Mouse (Mus musculus) layer of hippocampus, postnatal 36 days (tissue): ENCODE data around the gene Lrch3. TPM values are rescaled to one million over a fixed set of nuclear protein-coding genes. Genes with fewer than 3 reads are reported as not detected.
A peak's percentile ranks its signal among the peaks of the same experiment; 100 is the strongest.
"Not testable (repeated sequence)": the region's sequence is repeated elsewhere in the genome, so short reads cannot be mapped to it uniquely, and the experiment has no call there.

Experiments
- DNase-seq, 2 experiments: peaks; one replicate each; pipeline ENCODE4 v3.0.0; 2022
- total RNA-seq, 2 experiments: library from RNA; stranded (reverse); gene quantifications; 2 replicates each; pipeline ENCODE4 v1.2.3; 2021

The Lrch3 gene
- total RNA-seq, 2 experiments from 2014 or later, result 43.8 to 47.4 TPM

DNA sequence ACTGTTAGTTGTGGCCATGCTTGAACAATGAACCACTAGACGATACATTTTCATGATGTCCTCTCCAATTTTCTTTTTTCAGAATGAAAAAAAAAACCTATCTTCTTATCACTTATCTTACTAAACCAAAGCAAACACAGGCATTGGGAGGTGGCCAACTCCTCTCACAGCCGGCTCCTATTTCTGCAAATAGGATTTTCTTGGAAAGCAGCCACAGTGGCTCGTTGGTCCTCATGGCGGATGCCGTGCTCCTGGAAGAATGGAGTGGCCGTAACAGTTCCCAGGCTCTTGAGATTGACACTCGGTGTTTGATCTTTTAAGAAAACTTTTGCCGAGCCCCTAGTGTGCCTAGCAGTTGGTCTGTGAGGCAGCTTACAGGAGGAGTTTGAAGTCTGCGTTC is 91.3 kb downstream of the Lrch3 start:
- DNase-seq, result no peak

DNA sequence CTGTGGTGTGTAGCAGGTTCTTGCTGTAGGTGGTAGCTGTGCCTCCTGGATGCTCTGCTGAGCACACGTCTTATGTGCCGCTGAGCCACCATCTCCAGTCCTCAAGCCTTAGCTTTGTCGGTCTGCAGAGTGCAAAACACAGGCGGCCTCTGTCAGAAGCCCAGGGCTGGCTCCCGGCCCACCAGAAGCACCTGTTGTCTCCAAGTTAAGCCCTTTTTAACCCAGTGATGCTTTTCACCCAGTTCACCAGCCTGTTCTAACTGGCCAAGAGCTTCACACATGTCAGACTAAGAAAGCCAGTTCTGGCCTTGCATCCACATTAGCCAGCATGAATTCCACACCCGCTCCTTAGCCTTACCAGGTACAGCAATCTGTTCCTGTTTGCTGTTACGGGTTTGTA is 93.0 kb downstream of the Lrch3 start:
- no peak for DNase-seq

DNA sequence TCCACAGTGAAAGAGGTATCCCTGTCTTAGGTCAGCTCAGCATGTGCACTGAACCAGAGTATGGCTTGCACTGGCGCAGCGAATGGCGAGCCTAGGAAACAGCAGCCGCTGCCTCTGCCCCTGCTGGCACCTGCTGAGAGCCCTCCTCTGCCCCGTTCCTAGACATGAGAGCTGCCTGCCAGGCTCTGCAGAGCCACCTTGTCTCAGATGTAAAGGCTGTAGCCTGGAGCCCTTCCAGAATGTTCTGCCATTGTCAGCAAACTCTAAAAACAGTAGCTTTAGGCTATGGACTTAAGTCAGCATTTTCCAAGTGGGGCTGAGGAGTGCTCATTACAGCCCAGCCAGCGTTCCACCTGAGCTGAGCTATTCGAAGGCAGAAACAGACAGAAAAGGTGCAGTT is 93.5 kb downstream of the Lrch3 start:
- DNase-seq, result no peak

DNA sequence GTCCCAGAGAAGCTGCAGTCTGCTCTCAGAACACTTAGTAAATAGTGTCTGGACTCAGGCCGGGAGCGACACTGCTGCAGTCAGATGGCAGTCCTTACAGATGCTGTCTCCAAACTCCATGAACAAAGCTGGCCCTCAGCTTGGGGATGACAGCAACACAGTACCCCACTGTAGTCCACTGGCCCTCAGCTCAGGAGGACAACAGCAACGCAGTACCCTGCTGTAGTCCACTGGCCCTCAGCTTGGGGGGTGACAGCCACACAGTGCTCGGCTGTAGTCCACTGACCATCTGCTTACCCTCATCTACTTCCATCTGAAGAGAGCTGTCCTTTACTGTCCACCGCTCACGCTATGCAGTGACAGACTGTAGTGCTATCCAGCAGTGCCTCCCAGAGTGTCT is 96.3 kb downstream of the Lrch3 start:
- no peak for DNase-seq

DNA sequence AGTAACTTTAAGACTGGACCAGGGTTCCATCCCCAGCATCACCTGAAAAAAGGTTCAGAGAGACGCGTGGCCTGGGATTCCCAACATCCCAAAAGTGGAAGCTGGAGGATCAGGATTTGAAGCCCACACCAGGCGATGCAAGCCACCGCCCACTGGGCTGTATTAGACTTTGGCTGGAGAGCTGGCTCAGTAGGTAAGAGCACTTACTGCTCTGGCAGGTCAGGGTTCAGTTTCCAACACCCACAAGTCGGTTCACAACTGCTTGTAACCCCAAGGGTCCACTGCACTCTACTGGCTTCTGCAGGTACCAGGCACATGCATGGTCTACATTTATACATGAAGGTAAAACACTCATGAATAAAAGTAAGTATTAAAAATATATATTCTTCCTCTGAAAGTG is 99.9 kb downstream of the Lrch3 start:
- no peak for DNase-seq

DNA sequence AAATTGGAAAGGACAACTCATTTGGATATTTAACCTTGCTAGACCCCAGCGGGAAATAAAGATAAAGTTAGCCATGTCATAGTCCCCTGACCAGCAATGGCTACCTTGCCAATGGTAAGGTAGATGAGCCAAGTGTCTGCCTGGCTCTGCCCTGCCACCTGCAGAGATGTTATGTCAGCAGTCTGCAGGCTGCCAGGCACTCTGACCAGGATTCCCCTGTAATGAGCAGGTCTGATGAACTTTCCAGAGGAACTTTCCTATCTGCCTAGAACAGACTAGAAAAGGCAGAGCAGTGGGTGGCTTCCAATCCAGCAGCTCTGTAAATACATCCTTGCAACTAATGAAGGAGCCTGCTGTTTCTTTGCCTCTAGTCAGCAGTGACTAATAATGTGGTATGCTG is 101.0 kb downstream of the Lrch3 start:
- DNase-seq, result no peak

DNA sequence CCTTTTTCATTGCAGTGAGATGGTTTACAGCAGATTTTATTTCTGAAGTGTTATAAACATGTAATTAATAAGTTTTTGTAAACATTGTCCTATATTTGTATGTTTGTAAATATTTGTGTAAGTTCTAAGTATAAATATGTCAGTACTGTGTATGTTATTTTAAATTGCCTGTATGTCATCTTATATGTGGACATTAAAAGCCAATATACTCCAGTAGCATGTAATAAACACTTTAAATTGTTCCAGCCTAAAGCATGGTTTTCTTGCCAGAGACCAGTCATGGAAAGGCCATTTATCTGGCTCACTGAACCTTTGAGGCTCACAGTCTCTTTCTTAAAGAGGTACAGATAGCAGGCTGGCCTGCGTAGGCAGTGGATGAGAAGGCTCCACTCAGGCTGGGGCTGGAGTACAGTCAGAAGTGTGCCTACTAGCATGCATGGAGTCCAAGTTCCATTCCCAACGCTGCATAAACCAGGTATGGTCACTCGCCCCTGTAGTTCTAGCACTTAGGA is 101.6 kb downstream of the Lrch3 start:
- no peak for DNase-seq

DNA sequence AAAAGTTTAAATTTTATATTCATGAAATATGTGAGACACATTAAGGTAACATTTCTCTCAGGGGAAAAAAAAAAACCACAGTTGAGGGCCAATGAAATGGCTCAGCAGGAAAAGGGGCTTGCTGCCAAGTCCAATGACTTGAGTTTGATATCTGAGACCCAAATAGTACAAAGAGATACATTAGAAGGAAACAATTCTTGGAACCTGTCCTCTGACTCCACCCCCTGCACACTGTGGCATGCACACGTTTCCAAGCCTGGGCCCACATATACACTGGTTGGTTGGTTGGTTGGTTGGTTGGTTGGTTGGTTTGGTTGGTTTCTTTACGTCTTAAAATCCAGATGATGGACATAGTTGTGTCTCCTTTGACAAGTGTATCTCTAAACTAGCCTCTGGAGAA is 102.1 kb downstream of the Lrch3 start:
- DNase-seq, result no peak

DNA sequence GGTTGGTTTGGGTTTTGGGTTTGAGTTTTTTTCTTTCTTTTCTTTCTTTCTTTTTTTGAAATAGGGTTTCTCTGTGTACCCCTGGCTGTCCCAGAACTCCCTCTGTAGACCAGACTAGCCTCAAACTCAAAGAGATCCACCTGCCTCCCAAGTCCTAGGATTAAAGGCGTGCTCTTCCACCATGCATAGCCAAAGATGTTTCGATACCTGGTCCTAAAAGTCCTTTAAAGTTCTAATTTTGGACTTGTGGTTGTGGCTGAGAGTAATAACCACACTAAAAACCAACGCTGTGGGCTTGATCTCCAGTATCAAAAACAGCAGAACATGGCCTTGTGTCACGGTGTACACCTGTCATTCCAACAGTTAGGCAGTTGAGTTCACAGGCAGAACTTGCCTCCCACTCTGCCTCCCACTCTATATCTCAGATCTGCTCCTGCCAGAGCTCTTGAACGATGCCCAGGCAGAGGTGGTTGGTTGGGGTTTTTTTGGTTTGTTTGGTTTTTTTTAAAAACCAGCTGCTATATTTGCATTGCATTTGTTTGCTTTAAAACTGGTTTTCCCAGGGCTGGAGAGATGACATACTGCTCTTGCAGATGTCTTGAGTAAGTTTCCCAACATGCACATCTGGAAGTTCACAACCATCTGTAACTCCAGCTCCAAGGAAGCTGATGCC is 103.9 kb downstream of the Lrch3 start:
- DNase-seq, result no peak

DNA sequence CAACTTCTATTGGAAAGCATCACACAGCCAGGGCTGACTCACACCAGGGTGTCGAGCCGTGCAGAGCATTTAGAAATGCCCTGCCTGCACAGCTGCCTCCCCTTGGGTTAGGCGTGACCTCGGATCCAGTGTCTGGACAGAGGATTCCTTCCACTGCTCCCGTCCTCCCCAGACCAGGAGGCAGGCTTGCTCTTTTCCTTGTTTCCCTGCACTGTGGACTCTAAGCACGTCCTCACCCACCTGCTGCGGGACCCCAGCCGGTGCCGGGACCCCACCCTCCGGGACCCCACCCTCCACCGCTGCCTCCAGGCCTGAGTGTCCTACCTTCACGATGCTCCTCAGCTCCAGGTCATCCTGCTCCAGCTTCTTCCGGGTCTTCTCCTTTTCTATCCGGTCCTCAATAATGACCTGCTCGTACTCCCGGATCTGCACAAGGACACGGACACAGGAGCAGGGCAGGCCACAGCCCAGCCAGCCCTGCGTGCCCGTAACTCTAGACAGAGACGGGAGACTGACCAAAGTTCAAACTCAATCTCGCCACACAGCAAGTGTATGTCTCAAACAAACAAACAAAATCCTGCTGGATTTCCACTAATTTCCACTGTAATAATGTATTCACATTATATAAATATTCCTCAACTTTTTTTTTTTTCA is 105.3 kb downstream of the Lrch3 start:
- DNase-seq, result no peak

DNA sequence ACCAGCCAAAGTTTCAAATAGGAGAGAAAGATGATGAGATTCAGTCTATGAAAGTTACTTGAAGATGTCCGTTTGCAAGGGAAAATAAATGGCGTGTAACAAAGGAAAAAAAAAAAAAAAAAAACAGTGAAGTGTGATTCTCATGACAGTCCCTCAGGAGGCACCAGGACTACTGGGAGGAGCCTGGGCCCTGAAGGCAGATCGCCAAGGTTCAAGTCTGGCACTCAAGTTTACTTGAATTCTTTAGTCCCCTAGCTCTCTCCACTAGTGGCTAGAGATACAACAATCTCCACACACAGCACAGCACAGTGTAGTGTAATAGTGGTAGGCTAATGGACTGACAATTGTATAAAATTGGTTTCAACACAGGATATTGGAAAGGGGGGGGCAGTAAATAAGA is 107.5 kb downstream of the Lrch3 start:
- no peak for DNase-seq

DNA sequence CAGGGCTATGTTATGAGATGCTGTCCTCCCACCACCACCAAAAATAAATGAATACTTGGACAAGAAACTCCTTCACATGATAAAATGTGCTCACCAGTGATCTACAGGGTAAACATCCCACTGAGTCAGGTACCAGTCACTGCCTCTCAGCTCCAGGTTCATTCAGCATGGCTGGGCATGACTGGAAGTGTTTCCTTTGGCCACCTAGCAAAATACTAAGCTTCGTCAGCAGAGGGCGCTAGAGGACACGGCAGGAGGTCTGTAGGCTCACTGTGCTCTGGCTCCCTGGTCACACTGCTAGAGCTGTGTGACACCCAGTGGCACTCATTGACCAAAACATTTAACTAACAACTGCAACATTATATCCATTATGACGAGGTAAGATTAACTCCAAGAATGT is 109.8 kb downstream of the Lrch3 start:
- peak; percentile 74 to 78 for DNase-seq

DNA sequence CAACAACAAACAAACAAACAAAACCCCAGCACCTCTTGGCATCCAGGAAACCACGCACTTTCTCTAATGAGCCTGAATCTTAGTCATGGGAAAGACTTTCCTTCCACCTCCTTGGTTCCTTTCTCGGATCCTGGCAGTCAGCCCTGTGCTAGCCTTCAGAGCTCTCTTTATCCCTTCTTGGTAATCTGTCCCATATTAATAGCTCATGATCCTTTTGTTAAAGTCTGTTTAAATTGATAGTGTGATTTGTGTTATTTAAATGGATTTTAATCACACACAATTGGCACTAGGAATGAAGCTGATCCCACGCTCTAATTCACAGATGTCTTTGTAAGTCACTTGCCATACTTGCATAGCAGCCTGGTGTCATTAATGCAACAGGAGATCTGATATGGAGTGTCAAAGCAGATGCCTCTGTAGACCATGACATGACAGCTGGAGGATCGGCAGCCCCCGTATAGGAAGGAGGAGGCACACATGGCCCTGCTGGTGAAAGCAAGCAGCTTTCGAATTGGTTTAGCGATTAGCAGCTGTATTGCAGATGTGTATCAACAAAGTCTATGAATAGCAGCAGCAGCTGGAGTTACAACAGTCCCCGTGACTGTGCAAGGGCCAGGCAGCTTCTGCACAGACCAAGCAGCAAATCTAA is 110.7 kb downstream of the Lrch3 start:
- DNase-seq, result peak; percentile 34 to 40

DNA sequence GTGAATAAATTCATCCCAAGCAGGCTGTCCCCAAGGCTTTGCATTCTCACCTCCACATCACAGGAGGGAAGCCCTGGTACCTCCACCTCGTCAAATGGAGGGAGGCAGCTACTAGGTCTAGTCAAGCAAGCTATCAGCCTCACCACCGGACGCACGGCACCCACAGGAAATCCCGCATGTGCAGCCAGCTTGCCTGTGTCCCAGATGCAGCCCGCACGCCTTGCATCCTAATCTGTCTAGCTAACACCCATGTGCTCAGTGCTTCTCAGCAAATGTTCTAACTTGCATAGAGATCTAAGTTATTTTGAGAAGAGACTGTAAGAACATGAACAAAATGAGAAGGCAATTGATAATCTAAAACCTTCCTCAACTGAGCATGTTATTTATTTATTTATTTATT is 112.5 kb downstream of the Lrch3 start:
- no peak for DNase-seq

DNA sequence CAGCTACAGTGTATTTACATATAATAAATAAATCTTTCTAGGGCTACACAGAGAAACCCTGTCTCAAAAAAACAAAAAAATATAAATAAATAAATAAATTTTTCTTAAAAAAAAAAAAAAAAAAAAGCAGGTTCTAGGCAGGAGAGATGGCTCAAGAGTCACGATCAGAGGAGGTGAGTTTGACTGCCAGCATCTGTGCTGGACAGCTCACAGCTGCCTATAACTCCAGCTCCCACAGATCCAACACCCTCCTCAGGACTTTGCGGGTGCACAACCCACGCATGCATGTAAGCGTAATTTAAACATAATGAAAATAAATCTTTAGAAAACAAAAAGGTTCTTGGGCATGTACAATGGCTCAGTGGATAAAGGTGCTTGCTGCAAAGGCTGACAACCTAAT is 122.1 kb downstream of the Lrch3 start:
- DNase-seq, result no peak

DNA sequence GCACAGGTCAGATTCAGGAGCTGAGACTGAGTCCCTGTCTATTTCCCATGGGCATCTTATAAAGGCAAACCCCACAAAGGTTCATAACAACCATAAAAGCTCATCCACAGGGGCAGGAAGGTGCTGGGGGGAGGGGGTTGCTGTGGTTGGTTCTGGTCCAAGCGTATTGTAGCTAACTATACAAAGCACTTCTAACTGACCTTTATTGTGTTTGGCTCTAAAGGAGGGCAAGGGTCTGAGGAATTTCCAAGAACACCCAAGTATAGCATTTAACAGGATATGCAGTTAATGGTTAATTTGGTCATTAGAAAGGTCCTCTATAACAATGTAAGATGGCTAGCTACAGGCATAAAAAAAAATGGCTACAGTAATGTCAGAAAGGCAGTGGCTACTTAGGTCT is 128.8 kb downstream of the Lrch3 start:
- DNase-seq, result no peak

DNA sequence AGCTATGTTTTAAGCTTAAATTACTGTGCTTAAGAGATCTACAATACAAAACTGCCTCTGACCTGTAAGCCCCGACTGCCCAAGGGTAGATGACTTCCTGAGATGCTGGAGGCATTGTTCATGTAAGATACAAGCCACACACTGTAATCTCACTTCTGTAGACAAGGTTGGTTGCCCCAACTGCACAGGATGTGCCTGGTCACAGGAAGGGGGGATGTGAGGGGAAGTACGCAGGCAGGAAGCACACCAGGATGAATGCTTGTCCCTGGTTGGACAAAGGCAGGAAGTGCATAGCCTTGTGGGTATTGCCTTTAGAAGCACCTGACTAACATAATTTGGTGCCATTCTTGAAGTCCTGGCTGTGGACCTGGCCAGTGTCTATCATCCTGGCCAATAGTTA is 129.4 kb downstream of the Lrch3 start:
- no peak for DNase-seq

DNA sequence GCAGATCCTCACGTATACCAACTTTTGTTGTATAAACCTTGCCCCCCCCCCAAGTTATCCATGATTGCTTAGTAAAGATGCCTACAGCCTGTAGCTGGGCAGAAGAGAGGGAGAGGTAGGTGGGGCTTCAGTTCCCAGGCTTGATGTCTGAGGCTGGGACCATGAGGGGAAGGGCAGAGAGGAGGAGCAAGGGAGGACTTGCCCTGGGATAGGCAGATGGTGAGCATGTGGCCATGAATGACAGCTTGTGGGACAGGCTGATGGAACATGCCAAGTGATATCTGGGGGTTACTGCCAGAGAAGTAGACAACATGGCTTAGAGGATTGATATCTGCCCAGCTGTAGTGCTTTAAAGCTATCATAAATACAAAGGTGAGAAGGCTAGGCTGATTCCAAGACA is 134.1 kb downstream of the Lrch3 start:
- no peak for DNase-seq

DNA sequence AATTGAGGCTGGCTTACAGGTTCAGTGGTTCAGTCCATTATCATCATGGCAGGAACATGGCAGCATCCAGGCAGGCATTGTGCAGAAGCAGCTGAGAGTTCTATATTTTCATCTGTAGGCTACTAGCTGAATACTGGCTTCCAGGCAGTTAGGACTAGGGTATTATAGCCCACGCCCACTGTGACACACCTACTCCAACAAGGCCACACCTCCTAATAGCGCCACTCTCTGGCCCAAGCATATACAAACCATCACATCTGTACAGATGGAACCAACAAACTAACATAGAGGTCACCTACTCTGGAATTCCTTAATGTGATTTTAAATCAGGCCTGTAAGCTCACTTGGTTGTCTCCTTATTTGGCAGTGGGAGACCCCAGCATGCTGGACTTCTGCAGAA is 134.8 kb downstream of the Lrch3 start:
- DNase-seq, result no peak

DNA sequence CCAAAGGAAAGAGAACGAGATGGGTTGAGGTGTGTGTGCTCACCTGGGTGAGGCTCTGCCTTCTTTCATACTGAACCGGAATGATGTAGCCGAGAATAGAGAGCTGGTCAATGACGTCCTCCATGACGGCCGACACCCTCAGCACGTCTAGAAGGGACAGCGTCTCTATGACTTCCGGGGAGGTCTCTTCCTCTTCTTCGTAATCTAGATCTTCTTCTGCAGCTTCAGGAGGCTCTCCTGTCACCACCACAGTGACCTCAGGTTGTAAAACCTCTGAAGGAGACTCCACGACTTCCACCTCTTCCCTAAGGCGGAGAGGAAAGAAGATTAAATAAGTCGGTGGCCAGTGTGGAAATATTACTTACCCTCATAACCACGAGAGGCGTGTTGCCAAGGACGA is 135.9 kb downstream of the Lrch3 start:
- no peak for DNase-seq

DNA sequence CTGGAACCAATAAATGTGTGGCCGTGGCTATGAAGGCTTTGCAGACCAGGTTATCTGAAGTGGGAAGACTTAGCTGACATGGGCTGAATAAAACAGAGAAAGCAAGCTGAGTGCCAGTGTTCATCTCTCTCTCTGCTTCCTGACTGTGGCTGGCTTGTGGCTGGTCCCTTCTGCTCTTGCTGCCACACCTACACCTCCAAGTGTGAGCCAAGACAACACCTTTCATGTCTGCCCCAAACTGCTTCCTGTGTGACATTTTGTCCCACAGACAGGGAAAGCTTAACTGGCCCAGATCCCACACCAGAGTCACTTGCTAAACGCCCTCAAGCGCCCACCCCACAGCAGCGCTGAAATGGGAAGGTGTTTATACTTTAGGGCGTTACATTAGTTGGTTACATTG is 139.2 kb downstream of the Lrch3 start:
- no peak for DNase-seq

DNA sequence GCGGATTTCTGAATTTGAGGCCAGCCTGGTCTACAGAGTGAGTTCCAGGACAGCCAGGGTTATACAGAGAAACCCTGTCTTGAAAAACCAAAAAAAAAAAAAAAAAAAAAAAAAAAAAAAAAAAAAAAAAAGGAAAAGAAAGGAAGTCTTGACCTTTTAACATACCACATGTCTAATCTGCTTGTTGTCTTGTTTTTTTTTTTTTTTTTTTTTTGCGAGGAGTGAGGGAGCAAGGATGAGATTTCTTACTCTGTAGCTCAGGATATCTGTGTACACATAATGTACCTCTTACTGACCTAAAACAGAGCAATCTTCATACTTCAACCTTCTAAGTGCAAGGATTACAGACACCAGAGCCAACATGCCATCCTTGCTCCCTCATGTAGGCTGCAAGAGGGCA is 141.0 kb downstream of the Lrch3 start:
- DNase-seq, result not testable (repeated sequence)

DNA sequence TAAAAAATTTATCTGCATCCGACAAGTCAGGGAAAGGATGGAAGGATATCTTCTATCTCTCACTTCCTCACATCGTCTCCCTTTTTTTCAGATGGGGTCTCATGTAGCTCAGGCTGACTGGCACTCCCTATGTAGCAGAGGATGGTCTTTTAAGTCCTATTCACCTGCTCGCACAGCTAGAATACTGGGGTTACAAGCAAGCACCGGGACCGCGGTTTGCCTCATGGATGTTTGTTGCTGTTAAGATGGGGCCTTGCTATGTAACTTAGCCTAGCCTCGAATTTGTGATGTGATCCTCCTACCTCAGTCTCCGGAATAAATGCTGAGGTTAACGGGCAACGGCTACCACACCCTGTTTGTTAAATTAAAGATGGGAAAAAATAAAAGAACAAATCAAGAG is 141.8 kb downstream of the Lrch3 start:
- DNase-seq, result no peak
